Mouse (Mus musculus) limb, embryonic 12.5 days (tissue): ENCODE measurements around the gene Tbc1d1. TPM values are rescaled to one million over a fixed set of nuclear protein-coding genes. Genes with fewer than 3 reads are reported as not detected.

Experiments
- ATAC-seq: fragments of 200-750 bp; cut with Nextera tagmentation; 2 replicates; pipeline ENCODE4 v1.8.0; 2017; ENCODE audit warnings: low read depth, moderate TSS enrichment; ENCODE audit not compliant: insufficient number of reproducible peaks, insufficient read depth, low FRiP score, low TSS enrichment
- H3K27ac ChIP-seq: fragments of 300-500 bp; sonication (generic); 2 replicates; pipeline ENCODE4 v1.5.1; 2016; ENCODE audit warnings: mild to moderate bottlenecking, moderate library complexity
- H3K27me3 ChIP-seq: fragments of 300-500 bp; sonication (generic); 2 replicates; pipeline ENCODE4 v1.6.1; 2016; ENCODE audit warnings: mild to moderate bottlenecking, moderate library complexity
- H3K36me3 ChIP-seq: fragments of 300-500 bp; sonication (generic); 2 replicates; pipeline ENCODE4 v1.6.1; 2016; ENCODE audit warnings: mild to moderate bottlenecking, moderate library complexity
- H3K4me1 ChIP-seq: fragments of 300-500 bp; sonication (generic); replicated peaks from 2 replicates; pipeline ENCODE4 v1.6.1; 2016
- H3K4me2 ChIP-seq: fragments of 300-500 bp; sonication (generic); 2 replicates; pipeline ENCODE4 v1.6.1; 2016; ENCODE audit warnings: mild to moderate bottlenecking, moderate library complexity
- H3K4me3 ChIP-seq: fragments of 300-500 bp; sonication (generic); replicated peaks from 2 replicates; pipeline ENCODE4 v1.5.1; 2016; ENCODE audit warnings: mild to moderate bottlenecking
- H3K9ac ChIP-seq: fragments of 300-500 bp; sonication (generic); replicated peaks from 2 replicates; pipeline ENCODE4 v1.6.1; 2016; ENCODE audit warnings: mild to moderate bottlenecking, moderate library complexity
- H3K9me3 ChIP-seq: fragments of 300-500 bp; sonication (generic); 2 replicates; pipeline ENCODE4 v1.6.1; 2016; ENCODE audit warnings: mild to moderate bottlenecking, moderate library complexity
- WGBS: fragments of 180-500 bp; shearing (Covaris S2); methylation state at CpG from one replicate; pipeline ENCODE4 v1.1.7; 2016; 5-methylcytosine and 5-hydroxymethylcytosine counted together
- polyA plus RNA-seq: library from polyadenylated mRNA; unstranded; fragments of >200 nt; fragmentation: Nextera tagmentation; extraction: Ambion mirVana; gene quantifications from 2 replicates; pipeline ENCODE4 v1.2.1, GENCODE M21; 2016

The Tbc1d1 gene
- polyA plus RNA-seq, 1 experiment from 2014 or later = 32.8 TPM

DNA sequence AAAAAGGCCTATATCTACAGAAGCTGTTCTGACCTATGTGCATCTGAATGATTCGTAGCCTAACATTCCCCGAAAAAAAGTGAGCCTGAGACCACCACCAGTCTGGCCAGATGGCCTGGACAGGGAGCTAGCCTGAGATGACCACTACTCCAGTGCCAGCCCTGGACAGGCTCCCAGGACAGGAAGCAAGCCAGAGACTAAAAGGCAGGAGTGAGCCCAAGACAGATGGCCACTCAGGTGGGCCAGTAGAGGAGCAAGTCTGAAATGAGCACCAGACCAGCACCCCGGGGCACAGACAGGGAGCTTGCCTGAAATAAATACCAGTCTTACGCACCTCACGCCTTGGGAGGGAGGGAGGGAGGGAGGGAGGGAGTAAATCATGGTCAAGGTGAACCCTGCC is 11.8 kb upstream of the Tbc1d1 start:
- WGBS = 49% methylated on average over 5 of the region's 5 CpGs
- Histone ChIP-seq H3K27me3 (no peaks in the 10 kb centered on the region), H3K36me3 (no peaks in the 10 kb centered on the region), H3K4me1 (0 out of 2 replicates have a peak, but pooled peaks cover 2% of the 10 kb centered on the region), H3K9me3 (no peaks in the 10 kb centered on the region), H3K9ac (no peak overlapping the region), H3K27ac (no peak overlapping the region), H3K4me3 (no peak overlapping the region), H3K4me2 (no peak overlapping the region)
- no peak for ATAC-seq

DNA sequence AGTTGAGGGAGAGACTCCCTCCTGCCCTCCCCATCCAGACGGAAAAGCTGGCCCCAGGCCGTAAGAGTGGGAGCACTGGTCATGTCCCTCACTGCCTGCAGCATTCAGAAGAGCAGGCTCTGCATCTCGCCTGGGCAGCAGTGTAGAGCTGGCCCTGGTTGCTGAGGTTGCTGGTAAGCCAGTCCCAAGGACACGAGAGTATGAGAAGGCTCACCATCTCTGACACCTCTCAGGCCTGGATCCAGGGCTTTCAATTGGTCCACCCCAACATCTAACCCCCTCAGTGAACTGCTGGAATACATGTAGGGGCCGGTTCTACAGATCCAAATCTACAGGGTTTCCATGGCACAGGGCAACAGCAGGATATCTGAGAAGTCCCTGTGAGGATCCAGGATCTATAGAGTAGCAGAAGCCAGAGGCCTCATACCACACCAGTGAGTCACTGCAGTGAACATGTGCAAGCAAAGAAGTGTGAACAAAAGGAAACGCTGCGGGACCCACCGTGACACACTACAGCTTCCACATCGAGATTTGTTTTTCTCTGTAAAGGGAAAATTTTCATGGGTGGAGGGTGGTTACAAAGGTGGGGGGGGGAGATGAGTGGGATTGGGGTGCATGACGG is 9.6 kb upstream of the Tbc1d1 start:
- peaks cover 11% of the 10 kb centered on the region for H3K27me3 ChIP-seq
- no peak overlapping the region for H3K4me2 ChIP-seq
- H3K4me3 ChIP-seq = no peak overlapping the region
- no peak overlapping the region for H3K9ac ChIP-seq
- 80% methylated on average over 10 of the region's 10 CpGs for WGBS
- peaks cover 11% of the 10 kb centered on the region; the same call in 1 of the 2 replicates for H3K4me1 ChIP-seq
- no peak overlapping the region for H3K27ac ChIP-seq
- no peaks in the 10 kb centered on the region for H3K36me3 ChIP-seq
- ATAC-seq = no peak
- H3K9me3 ChIP-seq = no peaks in the 10 kb centered on the region

DNA sequence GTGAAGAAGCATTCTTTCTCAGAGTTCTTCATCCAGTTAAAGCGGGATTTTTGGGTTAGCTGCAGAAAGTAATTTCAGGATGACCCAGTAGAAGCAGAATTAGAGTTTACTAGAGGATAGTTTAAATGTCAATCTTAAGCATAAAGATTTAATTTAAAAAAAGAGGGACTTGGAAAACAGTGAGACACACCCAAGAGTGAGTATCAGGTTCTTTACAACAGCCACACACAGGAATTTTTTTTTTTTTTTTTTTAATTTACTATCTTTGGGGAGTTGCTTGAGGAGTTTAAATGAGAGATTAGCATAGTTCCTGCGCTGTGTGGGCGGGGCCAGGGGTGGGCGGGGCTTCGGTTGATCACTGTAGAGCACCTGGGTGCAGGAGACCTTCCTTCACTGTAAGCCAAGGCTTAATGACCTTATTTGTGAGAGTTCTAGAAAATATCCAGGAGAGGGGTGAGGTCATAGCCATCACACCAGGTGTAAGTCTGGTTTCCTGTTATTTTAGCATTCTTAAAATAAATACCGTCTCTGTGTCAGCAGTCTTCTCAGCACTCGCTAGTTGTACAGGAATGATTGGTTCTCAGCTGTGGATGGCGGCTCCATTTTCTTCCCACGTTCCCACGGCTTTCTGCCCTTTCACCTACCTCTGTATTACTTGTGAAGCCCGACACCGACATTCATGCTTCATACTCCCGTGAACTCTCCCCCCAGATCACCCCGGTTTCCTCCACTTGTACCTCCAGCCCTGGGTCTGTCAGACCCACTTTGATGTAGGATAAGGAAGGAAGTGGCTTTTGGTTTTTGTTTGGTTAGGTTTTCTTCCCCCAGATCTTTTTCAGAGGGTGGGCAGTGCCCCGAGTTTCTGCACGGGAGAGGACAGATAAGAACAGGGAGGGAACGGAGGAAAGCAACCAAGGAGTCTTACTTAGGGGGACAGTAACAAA is 6.6 kb upstream of the Tbc1d1 start:
- Histone ChIP-seq H3K4me3 (no peak overlapping the region), H3K9me3 (no peaks in the 10 kb centered on the region), H3K27me3 (peaks cover 11% of the 10 kb centered on the region), H3K9ac (no peak overlapping the region), H3K36me3 (no peaks in the 10 kb centered on the region), H3K4me2 (peak overlapping the region; percentile 38), H3K27ac (no peak overlapping the region), H3K4me1 (peaks cover 10% of the 10 kb centered on the region; the same call in 1 of the 2 replicates)
- peak; percentile 18; the same call in 1 of the 2 replicates for ATAC-seq
- WGBS = 24% methylated on average over 17 of the region's 17 CpGs

DNA sequence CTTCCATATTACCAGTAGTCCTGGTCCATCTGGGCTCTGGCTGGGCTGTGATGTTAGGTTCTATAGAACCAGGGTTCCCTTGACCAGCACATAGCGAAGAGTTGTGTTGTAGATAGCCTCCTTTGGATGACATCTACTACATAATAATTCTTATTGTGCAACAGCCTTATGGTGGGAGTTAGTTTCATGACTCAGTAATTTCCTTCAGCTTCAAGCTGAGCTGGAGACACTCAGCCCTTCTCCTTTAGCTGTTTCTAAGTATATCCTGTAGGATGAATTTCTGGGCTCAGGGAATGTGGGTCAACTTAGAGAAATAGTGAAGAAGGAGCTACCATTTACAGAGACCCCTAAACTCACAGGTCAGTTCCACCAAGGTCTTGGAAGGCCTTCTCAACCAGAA is 2.8 kb upstream of the Tbc1d1 start:
- WGBS = 95% methylated on average over 1 of the region's 1 CpGs
- no peaks in the 10 kb centered on the region for H3K36me3 ChIP-seq
- no peak overlapping the region for H3K9ac ChIP-seq
- H3K27me3 ChIP-seq = peaks cover 35% of the 10 kb centered on the region
- H3K4me1 ChIP-seq = peaks cover 13% of the 10 kb centered on the region; the same call in 1 of the 2 replicates
- H3K27ac ChIP-seq = no peak overlapping the region
- H3K4me3 ChIP-seq = no peak overlapping the region
- no peak overlapping the region for H3K4me2 ChIP-seq
- no peak for ATAC-seq
- no peaks in the 10 kb centered on the region for H3K9me3 ChIP-seq

DNA sequence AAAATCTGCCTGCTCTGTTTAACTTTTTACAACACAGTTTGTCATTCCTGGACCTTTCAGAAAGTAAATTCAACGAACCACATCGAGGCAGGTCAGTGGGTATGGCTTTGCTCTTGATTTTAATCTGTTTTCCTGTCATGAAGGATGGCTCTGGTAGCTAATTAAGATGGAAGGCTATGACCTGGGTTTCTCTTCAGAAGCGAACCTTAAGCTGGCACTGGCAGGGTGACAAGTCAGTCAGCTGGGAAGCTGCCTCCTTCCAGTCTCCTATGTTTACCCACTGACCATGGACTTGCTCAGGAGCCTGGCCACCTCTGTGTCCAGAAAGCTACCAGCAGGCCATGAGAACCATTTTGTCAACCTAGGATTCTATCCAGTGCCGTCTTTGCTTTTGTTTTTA is 474 bp downstream of the Tbc1d1 start:
- WGBS = 37% methylated on average over 4 of the region's 4 CpGs
- ATAC-seq = no peak
- H3K36me3 ChIP-seq = no peaks in the 10 kb centered on the region
- no peak overlapping the region for H3K4me3 ChIP-seq
- peaks cover 56% of the 10 kb centered on the region for H3K27me3 ChIP-seq
- H3K9me3 ChIP-seq = no peaks in the 10 kb centered on the region
- no peak overlapping the region for H3K27ac ChIP-seq
- peak overlapping the region; percentile 13; the same call in 1 of the 2 replicates for H3K4me2 ChIP-seq
- peaks cover 15% of the 10 kb centered on the region; the same call in 1 of the 2 replicates for H3K4me1 ChIP-seq
- H3K9ac ChIP-seq = no peak overlapping the region

DNA sequence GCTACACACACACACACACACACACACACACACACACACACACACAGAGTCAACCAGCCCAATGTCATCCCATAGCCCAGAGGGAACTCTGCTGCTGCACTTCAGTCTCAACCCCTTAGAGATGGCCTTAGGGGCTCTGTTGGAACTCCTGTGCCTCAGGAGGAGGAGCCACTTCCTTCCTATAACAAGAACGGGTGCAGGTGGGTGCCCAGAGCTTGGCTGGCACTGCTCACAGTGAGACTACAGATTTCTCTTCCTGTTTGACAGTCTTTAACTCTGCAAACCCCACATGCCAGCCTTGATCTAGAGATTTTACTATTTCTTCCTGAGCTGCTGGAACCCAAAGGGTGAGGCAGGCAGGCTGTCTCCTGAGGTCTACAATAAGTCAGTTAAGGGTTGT is 1.8 kb downstream of the Tbc1d1 start:
- Histone ChIP-seq H3K9ac (no peak overlapping the region), H3K36me3 (no peaks in the 10 kb centered on the region), H3K4me3 (no peak overlapping the region), H3K27me3 (peaks cover 68% of the 10 kb centered on the region), H3K9me3 (no peaks in the 10 kb centered on the region), H3K27ac (no peak overlapping the region), H3K4me1 (peaks cover 15% of the 10 kb centered on the region; the same call in 1 of the 2 replicates), H3K4me2 (no peak overlapping the region)
- WGBS = 34% methylated on average over 1 of the region's 1 CpGs
- no peak for ATAC-seq

DNA sequence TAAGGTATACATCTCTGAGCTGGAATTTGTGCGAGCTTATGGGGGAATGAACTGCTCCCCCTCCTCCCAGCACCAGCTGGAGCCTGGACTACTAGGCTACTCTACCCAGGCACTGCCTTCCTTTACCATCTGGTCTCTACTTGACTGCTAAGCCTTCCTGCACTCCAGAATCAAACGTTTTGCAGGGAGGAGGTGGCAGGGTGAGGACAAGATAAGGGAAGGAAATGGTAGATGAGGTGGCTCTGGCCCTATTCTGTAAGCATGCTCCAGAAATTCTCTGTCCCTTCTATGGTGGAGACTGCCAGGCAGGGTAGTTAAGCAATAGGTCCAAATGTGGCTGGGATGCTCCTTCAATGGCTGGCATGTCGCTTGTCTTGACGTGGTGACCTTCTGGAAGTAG is 2.4 kb downstream of the Tbc1d1 start:
- Histone ChIP-seq H3K9me3 (no peaks in the 10 kb centered on the region), H3K4me2 (0 out of 2 replicates have a peak overlapping the region, but pooled peaks have one; percentile 100), H3K36me3 (no peaks in the 10 kb centered on the region), H3K9ac (no peak overlapping the region), H3K4me3 (no peak overlapping the region), H3K27me3 (peaks cover 68% of the 10 kb centered on the region), H3K27ac (no peak overlapping the region), H3K4me1 (peaks cover 15% of the 10 kb centered on the region; the same call in 1 of the 2 replicates)
- no peak for ATAC-seq
- WGBS = 35% methylated on average over 4 of the region's 4 CpGs

DNA sequence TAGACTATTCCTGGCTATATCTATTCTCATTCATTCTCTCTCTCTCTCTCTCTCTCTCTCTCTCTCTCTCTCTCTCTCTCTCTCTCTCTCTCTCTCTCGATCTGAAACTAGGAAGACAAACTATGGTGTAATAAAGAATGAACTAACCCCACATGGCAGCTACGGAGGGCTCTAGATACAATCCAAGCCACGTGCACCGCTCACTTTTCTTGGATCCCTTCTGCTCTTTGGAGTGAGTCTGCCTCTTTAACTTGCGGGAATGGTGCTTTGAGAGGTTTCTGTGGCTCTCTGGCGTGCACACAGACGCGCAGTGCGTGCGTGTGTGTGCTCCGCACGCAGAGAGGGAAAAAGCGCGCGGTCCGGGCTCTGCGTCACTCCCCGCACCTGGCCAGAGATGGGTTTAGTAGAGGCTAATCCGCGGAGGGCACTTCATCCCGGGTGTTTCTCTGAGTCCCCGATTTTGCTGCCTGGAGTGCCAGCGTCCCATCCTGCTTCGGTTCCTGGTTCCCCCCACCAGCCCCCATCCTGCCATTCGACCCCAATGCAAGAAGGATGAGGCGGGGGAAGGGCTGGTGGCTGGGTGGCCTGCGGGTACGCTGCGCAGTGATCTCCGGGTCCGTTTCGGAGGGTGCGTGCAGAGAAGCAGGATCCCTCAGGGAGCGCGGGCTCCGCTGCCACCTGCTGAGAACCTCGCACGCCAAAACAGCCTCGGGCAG is 3.1 kb downstream of the Tbc1d1 start:
- Histone ChIP-seq H3K9me3 (no peaks in the 10 kb centered on the region), H3K4me1 (peaks cover 15% of the 10 kb centered on the region; the same call in 1 of the 2 replicates), H3K27me3 (peaks cover 68% of the 10 kb centered on the region), H3K4me2 (peak overlapping the region; percentile 100), H3K27ac (no peak overlapping the region), H3K9ac (peak overlapping the region; percentile 58), H3K36me3 (no peaks in the 10 kb centered on the region), H3K4me3 (peak overlapping the region; percentile 61)
- ATAC-seq = no peak
- under 1% methylated on average over 39 of the region's 39 CpGs for WGBS

DNA sequence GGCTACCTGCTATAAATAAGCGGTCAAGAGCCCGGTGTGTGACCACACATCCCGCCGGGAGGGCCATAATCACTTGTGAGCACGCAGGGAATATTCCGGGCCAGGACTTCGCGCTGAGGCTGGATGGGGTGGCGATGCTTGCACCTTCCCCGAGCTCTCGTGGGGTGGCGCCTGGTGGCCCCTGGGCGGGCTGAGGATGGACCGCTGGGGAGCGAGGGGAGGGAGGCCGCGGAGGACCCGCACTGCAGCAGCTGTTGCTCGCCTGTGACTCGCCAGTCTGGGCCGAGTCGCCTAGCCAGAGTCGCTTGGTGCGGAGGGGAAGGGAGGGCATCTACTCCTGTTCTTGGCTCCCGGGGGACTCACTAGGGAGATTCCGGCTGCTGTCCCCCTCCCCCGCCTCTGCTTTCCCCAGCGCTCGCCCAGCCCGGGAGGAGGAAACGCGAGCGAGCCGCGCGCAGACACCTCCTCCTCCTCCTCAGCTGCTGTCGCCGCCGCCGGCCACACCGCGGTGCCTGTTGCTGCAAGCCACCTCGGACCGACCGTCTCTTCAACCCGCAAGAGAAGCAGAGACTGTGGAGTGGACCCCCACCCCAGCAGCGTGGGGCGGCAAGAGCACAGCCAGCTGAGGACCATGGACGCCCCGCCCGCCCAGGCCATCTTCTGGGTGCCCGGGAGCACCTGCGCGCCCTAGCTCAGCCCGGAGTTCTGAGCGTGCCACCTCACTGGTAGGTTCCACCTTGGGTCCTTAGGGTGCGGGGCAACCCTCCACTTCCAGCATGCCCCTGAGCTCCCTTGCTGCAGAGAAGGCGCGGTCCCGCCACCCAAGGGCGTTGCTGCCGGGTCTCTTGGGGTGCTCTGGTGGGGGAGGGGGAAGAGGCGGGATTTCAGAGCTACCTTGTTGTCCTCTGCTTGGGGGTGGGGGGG is 3.9 kb downstream of the Tbc1d1 start:
- peaks cover 15% of the 10 kb centered on the region; the same call in 1 of the 2 replicates for H3K4me1 ChIP-seq
- H3K27ac ChIP-seq = no peak overlapping the region
- peaks cover 68% of the 10 kb centered on the region for H3K27me3 ChIP-seq

DNA sequence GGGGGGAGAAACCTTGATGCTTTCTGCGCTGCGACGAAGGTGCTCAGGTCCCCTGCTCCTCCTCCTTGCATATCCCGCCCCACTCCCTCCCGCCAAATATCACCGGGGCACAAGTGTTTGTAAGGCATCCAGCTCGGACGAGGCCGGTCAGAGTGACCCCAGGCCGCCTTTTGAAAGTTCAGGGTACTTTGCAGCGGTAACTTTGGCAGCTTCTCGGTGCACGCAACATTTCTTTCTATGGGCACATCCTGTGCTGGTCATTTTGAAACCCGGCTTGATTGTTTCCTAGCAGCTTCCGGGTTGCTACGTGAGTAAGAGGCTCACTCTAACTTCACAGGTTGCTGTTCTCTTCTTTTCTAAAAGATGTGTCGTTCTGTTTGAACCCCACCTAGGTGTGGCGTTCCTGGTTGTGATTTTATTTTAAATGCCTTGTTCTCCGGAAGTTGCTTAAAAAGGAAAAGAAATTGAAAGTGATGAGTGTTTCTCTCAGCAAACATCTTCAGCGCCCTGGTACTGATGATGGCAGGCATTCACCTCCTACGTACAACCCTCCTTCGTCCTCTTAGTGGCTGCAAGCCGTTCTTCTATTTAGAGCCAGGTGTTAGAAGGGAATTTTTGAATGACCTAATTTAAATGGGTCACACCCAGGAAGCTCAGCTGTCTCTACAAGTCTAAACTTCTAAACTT is 4.7 kb downstream of the Tbc1d1 start:
- Histone ChIP-seq H3K36me3 (no peaks in the 10 kb centered on the region), H3K27ac (no peak overlapping the region), H3K4me1 (peaks cover 14% of the 10 kb centered on the region; the same call in 1 of the 2 replicates), H3K9me3 (no peaks in the 10 kb centered on the region), H3K4me2 (peak overlapping the region; percentile 100), H3K4me3 (peak overlapping the region; percentile 61), H3K27me3 (peaks cover 66% of the 10 kb centered on the region), H3K9ac (peak overlapping the region; percentile 58; the same call in 1 of the 2 replicates)
- ATAC-seq = no peak
- WGBS = under 1% methylated on average over 23 of the region's 23 CpGs

More for the DNA sequence above, 3.9 kb downstream of the Tbc1d1 start:
- Histone ChIP-seq H3K4me3 (peak overlapping the region; percentile 61), H3K9me3 (no peaks in the 10 kb centered on the region), H3K36me3 (no peaks in the 10 kb centered on the region), H3K9ac (peak overlapping the region; percentile 58), H3K4me2 (peak overlapping the region; percentile 100)
- WGBS = under 1% methylated on average over 59 of the region's 63 CpGs
- ATAC-seq = peak; percentile 57
